Mouse (Mus musculus) liver, embryonic 16.5 days (tissue): Measurements from ENCODE around the gene Arhgef18. TPM values are rescaled to one million over a fixed set of nuclear protein-coding genes. Genes with fewer than 3 reads are reported as not detected.
A peak's percentile ranks its signal among the peaks of the same experiment; 100 is the strongest.

Experiments
- ATAC-seq: fragments of 200-750 bp; cut with Nextera tagmentation; 2 replicates; pipeline ENCODE4 v1.8.0; 2017; ENCODE audit warnings: low read depth, mild to moderate bottlenecking, moderate number of reproducible peaks, moderate library complexity
- H3K27ac ChIP-seq: fragments of 300-500 bp; sonication (generic); 2 replicates; pipeline ENCODE4 v1.5.1; 2014; ENCODE audit warnings: mild to moderate bottlenecking, low read length
- H3K27me3 ChIP-seq: fragments of 300-500 bp; sonication (generic); 2 replicates; pipeline ENCODE4 v1.6.1; 2014; ENCODE audit warnings: low read depth, low read length, mixed read lengths; ENCODE audit not compliant: control insufficient read depth, insufficient read depth
- H3K36me3 ChIP-seq: fragments of 300-500 bp; sonication (generic); 2 replicates; pipeline ENCODE4 v1.6.1; 2014; ENCODE audit warnings: mild to moderate bottlenecking; ENCODE audit not compliant: control insufficient read depth, insufficient read depth
- H3K4me1 ChIP-seq: fragments of 300-500 bp; sonication (generic); 2 replicates; pipeline ENCODE4 v1.6.1; 2014; ENCODE audit warnings: low read depth, low read length, mixed read lengths; ENCODE audit not compliant: control insufficient read depth
- H3K4me2 ChIP-seq: fragments of 300-500 bp; sonication (generic); 2 replicates; pipeline ENCODE4 v1.6.1; 2014; ENCODE audit warnings: low read depth, low read length, mixed read lengths
- H3K4me3 ChIP-seq: fragments of 300-500 bp; sonication (generic); 2 replicates; pipeline ENCODE4 v1.5.1; 2014; ENCODE audit warnings: low read depth, mild to moderate bottlenecking, low read length
- H3K9ac ChIP-seq: fragments of 300-500 bp; sonication (generic); 2 replicates; pipeline ENCODE4 v1.6.1; 2014; ENCODE audit warnings: low read depth, low read length
- H3K9me3 ChIP-seq: fragments of 300-500 bp; sonication (generic); replicated peaks from 2 replicates; pipeline ENCODE4 v1.6.1; 2016; ENCODE audit warnings: low read length; ENCODE audit not compliant: control insufficient read depth
- WGBS: fragments of 180-500 bp; shearing (Covaris S2); extraction: QIAGEN DNeasy Blood & Tissue Kit; methylation state at CpG from one replicate; pipeline ENCODE4 v1.1.7; 2014; ENCODE audit not compliant: insufficient replicate concordance; 5-methylcytosine and 5-hydroxymethylcytosine counted together
- polyA plus RNA-seq: library from polyadenylated mRNA; unstranded; fragments of >200 nt; fragmentation: Nextera tagmentation; extraction: Ambion mirVana; gene quantifications from 2 replicates; pipeline ENCODE4 v1.2.1, GENCODE M21; 2015

Gene Arhgef18
- polyA plus RNA-seq, 1 experiment from 2014 or later, result 2.6 TPM

GRCm38 (mm10) chr8:3389506-3389905, 3.3 kb upstream of the Arhgef18 start:
- Histone ChIP-seq H3K4me3 (no peak overlapping the region), H3K27ac (no peak overlapping the region), H3K36me3 (no peaks in the 10 kb centered on the region), H3K9me3 (no peaks in the 10 kb centered on the region), H3K9ac (no peak overlapping the region), H3K4me1 (peaks cover 19% of the 10 kb centered on the region), H3K27me3 (no peaks in the 10 kb centered on the region), H3K4me2 (no peak overlapping the region)
- ATAC-seq, result no peak
- 73% methylated on average over 1 of the region's 1 CpGs for WGBS

- H3K9ac ChIP-seq, result peak overlapping the region; percentile 77
- peak overlapping the region; percentile 30; the same call in 1 of the 2 replicates for H3K27ac ChIP-seq
- peak overlapping the region; percentile 81 for H3K4me3 ChIP-seq
- H3K4me1 ChIP-seq, result peaks cover 20% of the 10 kb centered on the region
- WGBS, result 16% methylated on average over 4 of the region's 4 CpGs
- no peaks in the 10 kb centered on the region for H3K9me3 ChIP-seq
- no peaks in the 10 kb centered on the region for H3K27me3 ChIP-seq
- H3K4me2 ChIP-seq, result peak overlapping the region; percentile 89
- ATAC-seq, result peak; percentile 28
- H3K36me3 ChIP-seq, result no peaks in the 10 kb centered on the region
Observed at GRCm38 (mm10) chr8:3392293-3392692, 513 bp upstream of the Arhgef18 start.

GRCm38 (mm10) chr8:3394600-3394999, 1.8 kb downstream of the Arhgef18 start:
- Histone ChIP-seq H3K36me3 (no peaks in the 10 kb centered on the region), H3K27ac (no peak overlapping the region), H3K4me2 (no peak overlapping the region), H3K4me1 (peaks cover 20% of the 10 kb centered on the region), H3K27me3 (no peaks in the 10 kb centered on the region), H3K9ac (no peak overlapping the region), H3K4me3 (no peak overlapping the region), H3K9me3 (no peaks in the 10 kb centered on the region)
- ATAC-seq, result no peak
- WGBS, result 61% methylated on average over 6 of the region's 6 CpGs

GRCm38 (mm10) chr8:3395246-3395645, 2.4 kb downstream of the Arhgef18 start:
- Histone ChIP-seq H3K36me3 (no peaks in the 10 kb centered on the region), H3K27ac (no peak overlapping the region), H3K9me3 (no peaks in the 10 kb centered on the region), H3K4me2 (no peak overlapping the region), H3K4me3 (no peak overlapping the region), H3K9ac (no peak overlapping the region), H3K4me1 (peaks cover 20% of the 10 kb centered on the region), H3K27me3 (no peaks in the 10 kb centered on the region)
- 65% methylated on average over 4 of the region's 4 CpGs for WGBS
- ATAC-seq, result no peak

- H3K27ac ChIP-seq, result no peak overlapping the region
- H3K4me3 ChIP-seq, result no peak overlapping the region
- no peak overlapping the region for H3K9ac ChIP-seq
- H3K9me3 ChIP-seq, result no peaks in the 10 kb centered on the region
- H3K27me3 ChIP-seq, result no peaks in the 10 kb centered on the region
- WGBS, result 66% methylated on average over 3 of the region's 3 CpGs
- H3K36me3 ChIP-seq, result no peaks in the 10 kb centered on the region
- peaks cover 14% of the 10 kb centered on the region for H3K4me1 ChIP-seq
- no peak for ATAC-seq
- no peak overlapping the region for H3K4me2 ChIP-seq
Observed at GRCm38 (mm10) chr8:3397597-3397996, 4.8 kb downstream of the Arhgef18 start.

GRCm38 (mm10) chr8:3400509-3400908, 7.7 kb downstream of the Arhgef18 start:
- no peak overlapping the region for H3K9ac ChIP-seq
- ATAC-seq, result no peak
- H3K4me3 ChIP-seq, result no peak overlapping the region
- H3K27ac ChIP-seq, result no peak overlapping the region
- no peaks in the 10 kb centered on the region for H3K27me3 ChIP-seq
- no peaks in the 10 kb centered on the region for H3K9me3 ChIP-seq
- H3K36me3 ChIP-seq, result no peaks in the 10 kb centered on the region
- 66% methylated on average over 2 of the region's 2 CpGs for WGBS
- H3K4me2 ChIP-seq, result no peak overlapping the region
- H3K4me1 ChIP-seq, result no peaks in the 10 kb centered on the region; the same call in 1 of the 2 replicates

GRCm38 (mm10) chr8:3407417-3407816, 14.6 kb downstream of the Arhgef18 start:
- H3K27me3 ChIP-seq, result no peaks in the 10 kb centered on the region
- 45% methylated on average over 3 of the region's 3 CpGs for WGBS
- H3K9me3 ChIP-seq, result no peaks in the 10 kb centered on the region
- no peaks in the 10 kb centered on the region for H3K36me3 ChIP-seq
- no peak overlapping the region for H3K27ac ChIP-seq
- no peak overlapping the region for H3K4me2 ChIP-seq
- H3K4me3 ChIP-seq, result no peak overlapping the region
- no peak overlapping the region for H3K9ac ChIP-seq
- ATAC-seq, result no peak
- peaks cover 30% of the 10 kb centered on the region for H3K4me1 ChIP-seq

- H3K4me2 ChIP-seq, result no peak overlapping the region
- no peak overlapping the region for H3K4me3 ChIP-seq
- H3K9me3 ChIP-seq, result no peaks in the 10 kb centered on the region
- no peaks in the 10 kb centered on the region for H3K27me3 ChIP-seq
- no peak overlapping the region for H3K27ac ChIP-seq
- peaks cover 40% of the 10 kb centered on the region for H3K4me1 ChIP-seq
- no peaks in the 10 kb centered on the region for H3K36me3 ChIP-seq
- no peak overlapping the region for H3K9ac ChIP-seq
- WGBS, result 46% methylated on average over 2 of the region's 2 CpGs
- ATAC-seq, result peak; percentile 23
Observed at GRCm38 (mm10) chr8:3411085-3411484, 18.3 kb downstream of the Arhgef18 start.

- no peaks in the 10 kb centered on the region for H3K27me3 ChIP-seq
- H3K9ac ChIP-seq, result no peak overlapping the region; the same call in 1 of the 2 replicates
- H3K9me3 ChIP-seq, result no peaks in the 10 kb centered on the region
- WGBS, result 26% methylated on average over 7 of the region's 7 CpGs
- H3K4me1 ChIP-seq, result peaks cover 41% of the 10 kb centered on the region
- no peak overlapping the region for H3K4me3 ChIP-seq
- peak overlapping the region; percentile 45; the same call in 1 of the 2 replicates for H3K27ac ChIP-seq
- H3K4me2 ChIP-seq, result peak overlapping the region; percentile 10
- H3K36me3 ChIP-seq, result no peaks in the 10 kb centered on the region
- ATAC-seq, result peak; percentile 84
Observed at GRCm38 (mm10) chr8:3411901-3412301, 19.1 kb downstream of the Arhgef18 start.
